ENCODE assay signal across 9 mouse cellular contexts in genomic region chr7:49467861-49468260, GRCm38 (mm10).
A peak's percentile ranks its signal among the peaks of the same experiment; 100 is the strongest.
DNase-seq lines count a peak whose midpoint lies in the region; ATAC-seq lines count a peak whose summit lies in the region.
"Had no signal": no experiment of that assay in that cellular context is flagged by ENCODE, and none has a peak within 500 bp of the region (broad histone marks: within the 10 kb centered on the region; RNA-seq: fewer than 3 reads in every experiment).

No protein-coding gene starts in this region.

- H3K4me3 ChIP-seq in embryonic facial prominence, embryonic 15.5 days (replicated peaks): no peak overlapping the region
- no peak overlapping the region for H3K4me3 ChIP-seq in hindbrain, embryonic 15.5 days
- no peak overlapping the region for H3K4me3 ChIP-seq in limb, embryonic 13.5 days
- no peak overlapping the region for H3K4me3 ChIP-seq in midbrain, embryonic 15.5 days

- H3K9ac ChIP-seq in embryonic facial prominence, embryonic 15.5 days: no peak overlapping the region
- no peak overlapping the region for H3K9ac ChIP-seq in hindbrain, embryonic 15.5 days
- no peak overlapping the region for H3K9ac ChIP-seq in limb, embryonic 13.5 days
- H3K9ac ChIP-seq in midbrain, embryonic 15.5 days: no peak overlapping the region

- no peak overlapping the region for H3K4me2 ChIP-seq in embryonic facial prominence, embryonic 15.5 days (replicated peaks)
- H3K4me2 ChIP-seq in hindbrain, embryonic 15.5 days: no peak overlapping the region
- H3K4me2 ChIP-seq in limb, embryonic 13.5 days (replicated peaks): no peak overlapping the region
- no peak overlapping the region for H3K4me2 ChIP-seq in midbrain, embryonic 15.5 days

- no peaks in the 10 kb centered on the region for H3K9me3 ChIP-seq in embryonic facial prominence, embryonic 15.5 days (replicated peaks)
- H3K9me3 ChIP-seq in hindbrain, embryonic 15.5 days: no peaks in the 10 kb centered on the region
- H3K9me3 ChIP-seq in limb, embryonic 13.5 days: no peaks in the 10 kb centered on the region
- no peaks in the 10 kb centered on the region for H3K9me3 ChIP-seq in midbrain, embryonic 15.5 days

- peak; percentile 22 for DNase-seq in gastrocnemius, adult 18-20 months (ENCODE audit: low spot score)
- no peak for DNase-seq in gastrocnemius, postnatal 36 days
- DNase-seq in ZHBTc4 (ENCODE audit: low read depth, low spot score): peak; percentile 67
- no peak for DNase-seq in right cerebral cortex, postnatal 14 days

- H3K4me1 ChIP-seq in embryonic facial prominence, embryonic 15.5 days: no peaks in the 10 kb centered on the region
- H3K4me1 ChIP-seq in hindbrain, embryonic 15.5 days (replicated peaks): no peaks in the 10 kb centered on the region
- H3K4me1 ChIP-seq in limb, embryonic 13.5 days: peaks cover under 1% of the 10 kb centered on the region; the same call in 1 of the 2 replicates
- H3K4me1 ChIP-seq in midbrain, embryonic 15.5 days: no peaks in the 10 kb centered on the region

- peaks cover 23% of the 10 kb centered on the region; the same call in 1 of the 2 replicates for H3K36me3 ChIP-seq in embryonic facial prominence, embryonic 15.5 days
- peaks cover 20% of the 10 kb centered on the region for H3K36me3 ChIP-seq in hindbrain, embryonic 15.5 days
- peaks cover 17% of the 10 kb centered on the region for H3K36me3 ChIP-seq in limb, embryonic 13.5 days
- no peaks in the 10 kb centered on the region for H3K36me3 ChIP-seq in midbrain, embryonic 15.5 days (replicated peaks)
- H3K36me3 ChIP-seq: G1E had no signal

- peak; percentile 56; the same call in 1 of the 2 replicates for ATAC-seq in embryonic facial prominence, embryonic 15.5 days (ENCODE audit: insufficient number of reproducible peaks, low FRiP score, low TSS enrichment, low read depth)
- ATAC-seq in hindbrain, embryonic 15.5 days (ENCODE audit: low FRiP score, low read depth): peak; percentile 71; the same call in 1 of the 2 replicates
- peak; percentile 66; the same call in 1 of the 2 replicates for ATAC-seq in limb, embryonic 13.5 days (ENCODE audit: low FRiP score, low read depth)
- peak; percentile 85 for ATAC-seq in midbrain, embryonic 15.5 days (replicated peaks)

- WGBS in embryonic facial prominence, embryonic 15.5 days: 29% methylated on average over 10 of the region's 10 CpGs
- WGBS in hindbrain, embryonic 15.5 days: 60% methylated on average over 10 of the region's 10 CpGs
- WGBS in limb, embryonic 13.5 days: 39% methylated on average over 10 of the region's 10 CpGs
- WGBS in midbrain, embryonic 15.5 days: 56% methylated on average over 10 of the region's 10 CpGs

- no peaks in the 10 kb centered on the region for H3K27me3 ChIP-seq in embryonic facial prominence, embryonic 15.5 days
- no peaks in the 10 kb centered on the region for H3K27me3 ChIP-seq in hindbrain, embryonic 15.5 days
- H3K27me3 ChIP-seq in limb, embryonic 13.5 days: peaks cover 3% of the 10 kb centered on the region; the same call in 1 of the 2 replicates
- H3K27me3 ChIP-seq in midbrain, embryonic 15.5 days (replicated peaks): no peaks in the 10 kb centered on the region

- intact Hi-C loops in gastrocnemius, postnatal 36 days (cut with DNase I): loop anchor here (2.0 kb wide), 1 partner anchor 133 kb away; no protein-coding TSS in a partner anchor

- no peak overlapping the region for H3K27ac ChIP-seq in embryonic facial prominence, embryonic 15.5 days (replicated peaks)
- no peak overlapping the region for H3K27ac ChIP-seq in hindbrain, embryonic 15.5 days (replicated peaks)
- H3K27ac ChIP-seq in limb, embryonic 13.5 days: no peak overlapping the region
- H3K27ac ChIP-seq in midbrain, embryonic 15.5 days: no peak overlapping the region

Comparison
In these comparisons a context has a peak if more than half of its experiments do, and no peak if none do; other contexts are left out.
1. DNase-seq: peak in gastrocnemius, adult 18-20 months (single experiment) and ZHBTc4 (single experiment); none in gastrocnemius, postnatal 36 days (0 of 2) and right cerebral cortex, postnatal 14 days (single experiment).
2. Peak in every context shown above with its lines, with median percentiles within 50 percentile points of each other: ATAC-seq.